Mouse (Mus musculus): Measurements from ENCODE around the gene Samd3.

Samd3 gene

GRCm38 (mm10) chr10:26314327-26314726, 84.8 kb downstream of the Samd3 start:
- DNase-seq: no peak

DNA sequence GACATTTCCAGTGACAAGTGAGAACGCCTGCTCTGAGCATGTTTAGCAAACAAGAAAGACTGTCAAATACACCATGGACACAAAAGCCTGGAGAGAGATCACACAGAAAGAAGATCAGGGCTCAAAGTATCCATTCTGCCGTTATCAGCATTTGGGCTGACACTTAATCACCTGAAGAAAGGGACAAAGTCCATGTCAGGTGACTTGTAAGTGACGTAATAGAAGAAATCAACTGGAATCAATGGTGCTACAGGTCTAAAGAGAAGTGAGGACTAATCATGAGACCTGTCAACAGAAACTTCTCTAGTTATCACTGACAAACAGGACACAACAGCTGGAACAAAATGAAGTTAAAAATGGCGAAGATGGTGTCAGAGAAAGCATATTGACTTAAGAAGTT, 91.2 kb downstream of the Samd3 start:
- DNase-seq: no peak
